In the genomic region with DNA sequence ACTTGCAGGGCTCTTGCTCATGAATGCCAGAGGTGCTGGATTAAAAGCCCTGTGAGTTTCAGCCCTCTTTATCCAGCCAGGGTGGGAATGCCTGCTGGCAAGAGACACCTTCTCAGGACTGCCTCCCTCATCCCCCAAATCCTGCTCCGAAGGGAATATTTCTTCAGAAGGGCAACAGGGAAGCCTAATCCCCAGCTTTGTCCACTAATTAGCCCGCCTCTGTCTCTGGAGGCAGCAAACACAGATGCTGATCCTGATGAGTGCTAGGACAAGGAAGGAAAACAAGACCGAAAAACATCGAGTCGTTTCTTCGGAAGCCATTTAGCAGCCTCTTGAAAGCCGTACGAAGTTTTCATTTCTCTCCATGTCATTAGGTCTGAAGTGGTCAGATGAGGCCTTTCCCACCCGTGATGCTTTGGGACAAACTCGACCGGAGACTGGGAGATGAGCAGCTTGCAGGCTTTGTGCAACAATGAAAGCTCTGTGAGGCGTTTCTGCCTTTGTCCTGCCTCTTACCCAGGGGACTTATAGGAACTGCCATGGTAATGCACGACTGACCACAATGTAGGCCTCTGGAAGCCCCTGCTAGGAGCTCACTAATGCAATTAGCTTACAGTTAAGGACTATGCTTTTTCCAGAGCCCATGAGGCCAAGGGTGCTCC, we compare ENCODE assay signal across 22 mouse cellular contexts. TPM values are rescaled to one million over a fixed set of nuclear protein-coding genes. Genes with fewer than 3 reads are reported as not detected.
DNase-seq lines count a peak whose midpoint lies in the region; ATAC-seq lines count a peak whose summit lies in the region.
"Had no signal": no experiment of that assay in that cellular context is flagged by ENCODE, and none has a peak within 500 bp of the region (broad histone marks: within the 10 kb centered on the region; RNA-seq: fewer than 3 reads in every experiment).

No protein-coding gene starts in this region.

- ATAC-seq in neural tube, embryonic 11.5 days (ENCODE audit: insufficient read depth, low FRiP score, low TSS enrichment): no peak
- ATAC-seq in hindbrain, embryonic 13.5 days (ENCODE audit: low FRiP score): no peak

- H3K9me3 ChIP-seq in neural tube, embryonic 11.5 days (ENCODE audit: control insufficient read depth, low read length): no peaks in the 10 kb centered on the region
- H3K9me3 ChIP-seq in embryonic facial prominence, embryonic 10.5 days: no peaks in the 10 kb centered on the region
- no peaks in the 10 kb centered on the region for H3K9me3 ChIP-seq in hindbrain, embryonic 13.5 days
- H3K9me3 ChIP-seq: limb, embryonic 15.5 days had no signal

- peaks cover 7% of the 10 kb centered on the region for H3K4me1 ChIP-seq in neural tube, embryonic 11.5 days (ENCODE audit: control insufficient read depth, insufficient read depth, low read length)
- H3K4me1 ChIP-seq in embryonic facial prominence, embryonic 10.5 days: peaks cover 27% of the 10 kb centered on the region
- H3K4me1 ChIP-seq in hindbrain, embryonic 13.5 days (replicated peaks): peaks cover 34% of the 10 kb centered on the region

- H3K36me3 ChIP-seq in neural tube, embryonic 11.5 days (ENCODE audit: control insufficient read depth, insufficient read depth, low read length): no peaks in the 10 kb centered on the region
- no peaks in the 10 kb centered on the region for H3K36me3 ChIP-seq in embryonic facial prominence, embryonic 10.5 days (replicated peaks)
- H3K36me3 ChIP-seq in hindbrain, embryonic 13.5 days: no peaks in the 10 kb centered on the region
- H3K36me3 ChIP-seq: limb, embryonic 15.5 days had no signal

- DNase-seq in neural tube, embryonic 11.5 days (ENCODE audit: low spot score): peak; percentile 54
- DNase-seq in neural tube, embryonic 10.5 days (ENCODE audit: extremely low spot score, low spot score): no peak
- no peak for DNase-seq in embryonic facial prominence, embryonic 10.5 days (ENCODE audit: low spot score)
- DNase-seq in retina, embryonic 14.5 days (ENCODE audit: low spot score): peak; percentile 79
- no peak for DNase-seq in layer of hippocampus, postnatal 14 days (ENCODE audit: low spot score in 2 of 2)
- DNase-seq in layer of hippocampus, postnatal 25 days (ENCODE audit: extremely low spot score in 1 of 2, low spot score in 1 of 2): no peak
- DNase-seq in adrenal gland, adult 8-10 months: no peak
- DNase-seq: adrenal gland, postnatal 10 days; cerebellum, adult 8-10 months; gastrocnemius, adult 2 months; heart, adult 18-20 months; lung, adult 18-20 months; lung, postnatal 4 days had no signal

- no peak overlapping the region for H3K4me3 ChIP-seq in neural tube, embryonic 11.5 days (ENCODE audit: low read depth, low read length)
- H3K4me3 ChIP-seq in embryonic facial prominence, embryonic 10.5 days: no peak overlapping the region
- H3K4me3 ChIP-seq in hindbrain, embryonic 13.5 days: no peak overlapping the region
- H3K4me3 ChIP-seq: gastrocnemius, adult 2 months; limb, embryonic 15.5 days had no signal

- H3K9ac ChIP-seq in neural tube, embryonic 11.5 days (ENCODE audit: low read length): no peak overlapping the region; the same call in 1 of the 2 replicates
- no peak overlapping the region for H3K9ac ChIP-seq in hindbrain, embryonic 13.5 days
- H3K9ac ChIP-seq: limb, embryonic 15.5 days had no signal

- H3K4me2 ChIP-seq in neural tube, embryonic 11.5 days (ENCODE audit: low read depth): no peak overlapping the region
- no peak overlapping the region for H3K4me2 ChIP-seq in hindbrain, embryonic 13.5 days
- H3K4me2 ChIP-seq: limb, embryonic 15.5 days had no signal

- no peaks in the 10 kb centered on the region for H3K27me3 ChIP-seq in neural tube, embryonic 11.5 days (ENCODE audit: control insufficient read depth, insufficient read depth, low read length)
- H3K27me3 ChIP-seq in embryonic facial prominence, embryonic 10.5 days (replicated peaks; ENCODE audit: low read depth, poor library complexity, severe bottlenecking): peaks cover 70% of the 10 kb centered on the region
- H3K27me3 ChIP-seq in hindbrain, embryonic 13.5 days: no peaks in the 10 kb centered on the region

- H3K27ac ChIP-seq in neural tube, embryonic 11.5 days (ENCODE audit: low read depth, low read length): peak overlapping the region; percentile 56
- peak overlapping the region; percentile 61 for H3K27ac ChIP-seq in embryonic facial prominence, embryonic 10.5 days (replicated peaks)
- peak overlapping the region; percentile 62 for H3K27ac ChIP-seq in hindbrain, embryonic 13.5 days
- H3K27ac ChIP-seq: gastrocnemius, adult 2 months; limb, embryonic 15.5 days had no signal

- 58% methylated on average over 13 of the region's 13 CpGs for WGBS in neural tube, embryonic 11.5 days
- 24% methylated on average over 13 of the region's 13 CpGs for WGBS in embryonic facial prominence, embryonic 10.5 days
- 27% methylated on average over 13 of the region's 13 CpGs for WGBS in hindbrain, embryonic 13.5 days

RNA-seq across cellular contexts. Expression of gene Gfra1, which starts 4.8 kb away (rescaled TPM):
- 39.5 and 40.4 TPM in 2 replicates for polyA plus RNA-seq in neural tube, embryonic 11.5 days (2014; fragmentation: Nextera tagmentation; extraction: Ambion mirVana)
- polyA plus RNA-seq in embryonic facial prominence, embryonic 10.5 days (2016; fragmentation: Nextera tagmentation; extraction: Ambion mirVana): 13.4 and 15.4 TPM in 2 replicates
- 65.7 and 67.6 TPM in 2 replicates for polyA plus RNA-seq in hindbrain, embryonic 13.5 days (2015; fragmentation: Nextera tagmentation; extraction: Ambion mirVana)
- total RNA-seq in layer of hippocampus, postnatal 14 days (2021): 10 to 100 TPM; 45.8 to 51.6 TPM
- 10 to 100 TPM; 57.4 to 68.1 TPM for total RNA-seq in layer of hippocampus, postnatal 25 days (2021)
- 1 to 10 TPM; 1.1 to 5.7 (median 3.3) TPM for total RNA-seq in adrenal gland, adult 8-10 months (2022)
- total RNA-seq: MEL had no signal

RNA-seq across cellular contexts. Expression of gene Ccdc172, which starts 51.3 kb away (rescaled TPM):
- polyA plus RNA-seq in neural tube, embryonic 11.5 days (2014; fragmentation: Nextera tagmentation; extraction: Ambion mirVana): not detected in 2 replicates
- not detected in 2 replicates for polyA plus RNA-seq in embryonic facial prominence, embryonic 10.5 days (2016; fragmentation: Nextera tagmentation; extraction: Ambion mirVana)
- not detected in 2 replicates for polyA plus RNA-seq in hindbrain, embryonic 13.5 days (2015; fragmentation: Nextera tagmentation; extraction: Ambion mirVana)
- not detected for total RNA-seq in layer of hippocampus, postnatal 14 days (2021)
- under 1 TPM in 1 of 2 experiments, not detected in 1; 0.27 TPM for total RNA-seq in layer of hippocampus, postnatal 25 days (2021)
- total RNA-seq in adrenal gland, adult 8-10 months (2022): not detected
- total RNA-seq: adrenal gland, postnatal 10 days; gastrocnemius, adult 2 months; heart, adult 18-20 months; layer of hippocampus, adult 18-20 months; left cerebral cortex, postnatal 10 days; MEL had no signal
- polyA plus RNA-seq: cortical plate, adult 2 months; heart, embryonic 16.5 days; kidney, embryonic 16.5 days; limb, embryonic 15.5 days; thymus, postnatal 0 days had no signal

Comparison
In these comparisons a context has a peak if more than half of its experiments do, and no peak if none do; other contexts are left out.
1. DNase-seq: peak in neural tube, embryonic 11.5 days (single experiment) and retina, embryonic 14.5 days (single experiment); none in neural tube, embryonic 10.5 days (single experiment), embryonic facial prominence, embryonic 10.5 days (single experiment), layer of hippocampus, postnatal 14 days (0 of 2), layer of hippocampus, postnatal 25 days (0 of 2) and adrenal gland, adult 8-10 months (single experiment).
2. RNA of gene Gfra1, which starts 4.8 kb away (total RNA-seq): 57.4 to 68.1 TPM in layer of hippocampus, postnatal 25 days and 45.8 to 51.6 TPM in layer of hippocampus, postnatal 14 days; 1.1 to 5.7 TPM in adrenal gland, adult 8-10 months; every median in the first group is over 4 times any median in the second.
3. Peak in every context shown above with its lines, with median percentiles within 50 percentile points of each other: H3K27ac ChIP-seq.